Mouse (Mus musculus) liver, embryonic 14.5 days (tissue): Measurements from ENCODE around the gene Fam20c. TPM values are rescaled to one million over a fixed set of nuclear protein-coding genes. Genes with fewer than 3 reads are reported as not detected.

Experiments
- ATAC-seq: fragments of 200-750 bp; cut with Nextera tagmentation; 2 replicates; pipeline ENCODE4 v1.8.0; 2017; ENCODE audit warnings: moderate number of reproducible peaks, mild to moderate bottlenecking, moderate library complexity; ENCODE audit not compliant: insufficient read depth
- DNase-seq, 3 experiments: peaks; one replicate each; pipeline ENCODE4 v3.0.0-alpha.2; 2012 to 2013; ENCODE audit warnings: low read depth in 3 of 3, low spot score in 3 of 3
- H3K27ac ChIP-seq: fragments of 300-500 bp; sonication (generic); 2 replicates; pipeline ENCODE4 v1.5.1; 2014; ENCODE audit warnings: moderate library complexity, mild to moderate bottlenecking, control low read depth, inconsistent platforms
- H3K27me3 ChIP-seq: fragments of 300-500 bp; sonication (generic); 2 replicates; pipeline ENCODE4 v1.6.1; 2014; ENCODE audit warnings: mild to moderate bottlenecking, low read length, moderate library complexity; ENCODE audit not compliant: control insufficient read depth, insufficient read depth
- H3K36me3 ChIP-seq: fragments of 300-500 bp; sonication (generic); replicated peaks from 2 replicates; pipeline ENCODE4 v1.6.1; 2014; ENCODE audit warnings: low read depth; ENCODE audit not compliant: control insufficient read depth, insufficient read depth
- H3K4me1 ChIP-seq, 2 experiments: fragments of 200-500 bp in 1 of 2; fragments of 300-500 bp in 1 of 2; sonication (generic) in 1 of 2; replicated peaks; 2 replicates each; pipeline ENCODE4 v1.6.1; 2012 to 2014; ENCODE audit warnings: antibody characterized with exemption in 1 of 2, inconsistent platforms in 1 of 2, low read length in 1 of 2; ENCODE audit not compliant: control insufficient read depth in 2 of 2, insufficient read depth in 2 of 2
- H3K4me2 ChIP-seq: fragments of 300-500 bp; sonication (generic); 2 replicates; pipeline ENCODE4 v1.6.1; 2014; ENCODE audit warnings: low read depth, mild to moderate bottlenecking, control low read depth, moderate library complexity
- H3K4me3 ChIP-seq, 2 experiments: fragments of 200-500 bp in 1 of 2; fragments of 300-500 bp in 1 of 2; sonication (generic) in 1 of 2; 2 replicates each; pipeline ENCODE4 v1.5.1; 2012 to 2014; ENCODE audit warnings: low read depth in 2 of 2, low read length in 2 of 2, mild to moderate bottlenecking in 2 of 2, control low read depth in 1 of 2, inconsistent platforms in 1 of 2, moderate library complexity in 1 of 2; ENCODE audit not compliant: insufficient read depth in 1 of 2
- H3K9ac ChIP-seq: fragments of 300-500 bp; sonication (generic); replicated peaks from 2 replicates; pipeline ENCODE4 v1.6.1; 2014; ENCODE audit warnings: mild to moderate bottlenecking, control low read depth, moderate library complexity
- H3K9me3 ChIP-seq: fragments of 300-500 bp; sonication (generic); 2 replicates; pipeline ENCODE4 v1.6.1; 2016; ENCODE audit warnings: low read length, mixed read lengths; ENCODE audit not compliant: control insufficient read depth
- CTCF ChIP-seq: IDR thresholded peaks from 2 replicates; pipeline ENCODE4 v1.5.1; 2016; ENCODE audit warnings: antibody characterized with exemption, low read depth, control low read depth
- EP300 ChIP-seq: IDR thresholded peaks from 2 replicates; pipeline ENCODE4 v1.6.1; 2016; ENCODE audit warnings: antibody characterized with exemption, low read depth
- WGBS: fragments of 180-500 bp; shearing (Covaris S2); extraction: QIAGEN DNeasy Blood & Tissue Kit; methylation state at CpG from one replicate; pipeline ENCODE4 v1.1.7; 2014; ENCODE audit not compliant: insufficient replicate concordance; 5-methylcytosine and 5-hydroxymethylcytosine counted together
- polyA plus RNA-seq, 2 experiments: library from polyadenylated mRNA; depleted of rRNA in 1 of 2; stranded (reverse) in 1 of 2; unstranded in 1 of 2; fragments of >200 nt; fragmentation: Nextera tagmentation in 1 of 2; extraction: Ambion mirVana in 1 of 2; gene quantifications; 2 replicates each; pipeline versions ENCODE4 v1.2.1 to v1.2.3; 2012 to 2014

The Fam20c gene
- polyA plus RNA-seq, 2 experiments, result 5.4 to 6.8 TPM

DNA sequence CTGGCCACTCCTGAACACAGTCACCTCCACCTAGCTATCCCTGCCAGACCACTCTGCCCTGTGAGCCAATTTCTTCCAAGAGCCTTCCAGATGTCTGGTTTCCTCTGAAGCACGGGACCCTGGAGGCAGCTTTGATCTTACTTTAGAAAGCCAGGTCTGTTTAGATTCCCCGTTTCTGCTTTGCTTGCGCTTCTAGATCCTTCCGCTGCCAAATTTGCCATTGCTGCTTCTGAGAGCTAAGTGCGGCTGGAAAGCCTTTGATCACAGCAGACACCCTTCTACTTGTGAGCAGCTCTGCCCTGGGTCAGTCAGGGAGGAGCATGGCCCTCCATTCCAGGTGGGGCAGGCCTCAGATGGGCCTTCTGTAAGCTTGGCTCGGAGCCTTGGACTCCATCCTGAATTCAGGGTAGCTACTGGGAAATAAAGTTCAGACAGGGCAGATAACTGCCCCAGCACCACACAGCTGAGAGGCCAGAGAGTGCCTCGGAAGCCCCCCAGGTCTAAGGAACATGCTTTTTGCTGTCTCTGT lies 47.3 kb downstream of the Fam20c start:
- no peaks in the 10 kb centered on the region for H3K9me3 ChIP-seq
- no peaks in the 10 kb centered on the region for H3K36me3 ChIP-seq
- H3K4me3 ChIP-seq, result no peak overlapping the region
- no peak for TF ChIP-seq CTCF
- no peak for TF ChIP-seq EP300
- H3K27ac ChIP-seq, result no peak overlapping the region
- ATAC-seq, result no peak
- H3K9ac ChIP-seq, result no peak overlapping the region
- no peaks in the 10 kb centered on the region for H3K27me3 ChIP-seq
- no peaks in the 10 kb centered on the region for H3K4me1 ChIP-seq
- WGBS, result 54% methylated on average over 7 of the region's 7 CpGs
- H3K4me2 ChIP-seq, result no peak overlapping the region
- no peak for DNase-seq

DNA sequence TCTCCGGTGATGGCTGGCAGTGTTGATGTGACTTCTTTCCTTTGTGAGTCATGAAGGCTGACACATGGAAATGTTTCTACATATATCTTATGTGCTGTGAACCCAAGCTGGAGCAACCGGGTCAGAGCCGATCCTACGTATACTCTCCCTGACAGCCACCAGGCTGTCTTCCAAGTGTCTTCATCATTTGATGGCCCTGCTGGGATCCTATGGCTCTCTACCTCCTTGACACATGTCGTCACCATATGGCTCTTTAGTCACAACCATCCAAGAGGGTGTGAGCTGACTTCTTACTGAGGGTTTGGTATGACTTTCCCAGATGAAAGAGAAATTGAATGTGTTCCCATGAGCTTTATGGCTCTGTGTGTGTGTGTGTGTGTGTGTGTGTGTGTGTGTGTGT lies 50.0 kb downstream of the Fam20c start:
- Histone ChIP-seq H3K4me3 (no peak overlapping the region), H3K36me3 (no peaks in the 10 kb centered on the region), H3K4me2 (no peak overlapping the region), H3K9ac (no peak overlapping the region), H3K4me1 (no peaks in the 10 kb centered on the region), H3K9me3 (no peaks in the 10 kb centered on the region), H3K27ac (no peak overlapping the region), H3K27me3 (no peaks in the 10 kb centered on the region)
- no peak for TF ChIP-seq EP300
- TF ChIP-seq CTCF, result no peak
- DNase-seq (no peak), ATAC-seq (no peak)
- WGBS, result 68% methylated on average over 5 of the region's 5 CpGs

DNA sequence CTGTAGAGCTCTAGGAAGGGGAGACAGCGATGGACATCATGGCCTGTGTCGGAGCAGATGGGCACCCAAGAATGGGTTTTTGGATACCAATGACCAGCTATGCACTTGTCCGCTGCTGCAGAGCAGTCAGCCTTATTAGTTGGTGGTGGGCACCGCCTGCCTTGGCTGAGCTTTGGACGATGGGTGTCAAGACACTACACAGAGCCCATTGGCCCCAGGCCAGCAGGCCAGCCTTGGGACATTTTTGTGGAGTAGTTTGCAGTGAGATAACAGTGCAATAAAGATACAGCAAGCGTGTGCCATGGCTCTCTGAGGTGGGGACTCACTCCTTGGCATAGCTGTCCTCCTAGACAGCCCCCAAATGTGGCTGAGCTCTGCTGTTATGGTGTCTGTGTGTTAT lies 55.5 kb downstream of the Fam20c start:
- no peak for TF ChIP-seq EP300
- no peak for TF ChIP-seq CTCF
- H3K36me3 ChIP-seq, result no peaks in the 10 kb centered on the region
- WGBS, result 64% methylated on average over 6 of the region's 6 CpGs

DNA sequence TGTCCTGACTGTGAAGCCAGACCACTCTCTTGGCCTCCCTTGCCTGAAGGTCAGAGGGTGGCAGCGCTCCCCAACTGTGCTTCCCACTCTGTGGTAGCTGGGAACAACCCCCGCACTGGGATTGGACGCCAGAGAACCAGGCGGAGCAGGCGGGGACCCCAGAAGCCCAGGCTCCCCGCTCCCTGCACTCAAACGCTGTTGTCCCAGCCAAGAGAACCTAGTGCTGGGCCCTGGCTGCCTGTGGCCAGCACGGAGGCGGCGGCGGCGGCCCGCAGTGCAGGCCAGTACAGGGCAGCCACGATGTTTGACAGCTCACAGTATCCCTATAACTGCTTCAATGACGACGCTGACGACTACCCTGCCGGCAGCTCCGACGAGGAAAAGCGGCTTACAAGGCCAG lies 65.5 kb downstream of the Fam20c start, which contains the start of gene Gm5294:
Gm5294 (plus strand) TSS at position 301 of the 400 bp plus-strand sequence.
- ATAC-seq, result no peak
- Histone ChIP-seq H3K4me1 (no peaks in the 10 kb centered on the region), H3K27me3 (peaks cover 30% of the 10 kb centered on the region), H3K36me3 (no peaks in the 10 kb centered on the region), H3K9me3 (no peaks in the 10 kb centered on the region), H3K4me2 (peak within 1 kb of the TSS; percentile 36), H3K9ac (no peak within 1 kb of the TSS), H3K27ac (no peak within 1 kb of the TSS), H3K4me3 (no peak within 1 kb of the TSS)
- WGBS, result 15% methylated on average over 21 of the region's 21 CpGs
- TF ChIP-seq CTCF (no peak), EP300 (no peak)
- no peak for DNase-seq

More for the DNA sequence above, 55.5 kb downstream of the Fam20c start:
- Histone ChIP-seq H3K4me3 (no peak overlapping the region), H3K27me3 (no peaks in the 10 kb centered on the region), H3K9me3 (no peaks in the 10 kb centered on the region), H3K4me2 (no peak overlapping the region), H3K27ac (no peak overlapping the region), H3K9ac (no peak overlapping the region), H3K4me1 (no peaks in the 10 kb centered on the region)
- ATAC-seq, result no peak
- DNase-seq, result no peak

DNA sequence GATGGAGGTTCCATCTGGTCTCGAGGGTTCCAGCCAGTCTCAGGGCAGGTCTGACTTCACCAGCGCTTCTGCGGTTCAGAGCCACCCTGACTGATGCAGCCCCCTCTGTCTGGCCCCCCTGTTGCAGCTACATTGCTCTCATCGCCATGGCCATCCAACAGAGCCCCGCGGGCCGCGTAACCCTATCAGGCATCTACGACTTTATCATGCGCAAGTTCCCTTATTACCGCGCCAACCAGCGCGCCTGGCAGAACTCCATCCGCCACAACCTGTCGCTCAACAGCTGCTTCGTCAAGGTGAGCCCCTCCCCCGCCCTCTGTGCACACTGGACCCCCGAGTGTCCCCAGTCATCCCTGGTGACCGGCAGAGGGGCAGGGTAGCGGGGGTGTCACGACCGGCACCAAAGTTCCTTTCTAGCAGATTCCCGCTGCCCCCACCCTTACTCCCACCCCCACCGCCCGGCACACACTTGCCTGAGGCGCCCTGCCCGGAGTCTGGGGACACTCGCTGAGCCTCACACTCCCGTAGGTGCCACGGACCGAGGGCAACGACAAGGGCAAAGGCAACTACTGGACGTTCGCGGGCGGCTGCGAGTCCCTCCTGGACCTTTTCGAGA lies 66.5 kb downstream of the Fam20c start:
- no peak for DNase-seq
- no peak overlapping the region for H3K27ac ChIP-seq
- H3K27me3 ChIP-seq, result peaks cover 30% of the 10 kb centered on the region
- no peaks in the 10 kb centered on the region for H3K4me1 ChIP-seq
- no peaks in the 10 kb centered on the region for H3K36me3 ChIP-seq
- H3K9ac ChIP-seq, result no peak overlapping the region
- no peaks in the 10 kb centered on the region for H3K9me3 ChIP-seq
- H3K4me2 ChIP-seq, result peak overlapping the region; percentile 36
- WGBS, result 4% methylated on average over 39 of the region's 39 CpGs
- H3K4me3 ChIP-seq, result no peak overlapping the region
- TF ChIP-seq CTCF (no peak), EP300 (no peak)
- no peak for ATAC-seq
